Mouse (Mus musculus) brain, adult 2 months (tissue): ENCODE results near the gene 5730480H06Rik.
A peak's percentile ranks its signal among the peaks of the same experiment; 100 is the strongest.

Experiments
- DNase-seq: peaks from one replicate; pipeline ENCODE4 v3.0.0; 2011; ENCODE audit warnings: low read depth, low spot score

The 5730480H06Rik gene

DNA sequence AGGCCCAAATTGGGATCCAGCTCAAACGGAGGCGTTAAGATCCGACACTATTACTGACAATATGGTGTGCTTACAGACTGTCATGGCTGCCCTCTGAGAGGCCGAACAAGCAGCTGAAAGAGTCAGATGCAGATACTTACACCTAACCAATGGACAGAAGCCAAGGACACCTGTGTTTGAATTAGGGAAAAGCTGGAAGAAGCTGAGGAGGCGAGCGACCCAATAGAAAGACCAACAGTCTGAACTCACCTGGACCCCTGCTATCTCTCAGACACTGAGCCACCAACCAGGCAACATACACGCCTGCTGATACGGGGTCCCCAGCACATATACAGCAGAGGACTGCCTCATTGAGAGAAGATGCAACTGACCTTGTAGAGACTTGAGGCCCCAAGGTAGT lies at the start of gene 5730480H06Rik:
Gene 5730480H06Rik, plus strand, starts transcription at position 301 of the 400 bp plus-strand sequence.
- DNase-seq, result no peak

DNA sequence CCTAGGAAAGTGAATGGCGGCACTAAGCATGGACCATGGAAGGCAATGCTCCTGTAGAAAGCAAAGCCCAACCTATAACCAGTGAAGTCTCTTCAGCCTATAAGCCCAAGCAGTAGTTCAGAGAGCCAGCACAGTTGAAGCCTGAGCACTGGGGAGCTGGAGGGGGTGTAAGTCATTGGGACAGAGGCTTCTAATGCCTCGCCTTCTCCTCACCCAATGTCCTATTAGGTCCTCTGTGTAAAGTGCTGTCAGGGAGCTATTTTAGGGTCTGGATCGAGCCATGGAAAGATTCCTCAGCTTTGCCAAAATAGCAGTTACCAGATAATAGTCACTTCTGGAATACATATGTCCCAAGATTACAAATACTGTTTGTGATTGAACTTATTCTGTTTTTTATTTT lies 26.6 kb upstream of the 5730480H06Rik start:
- DNase-seq, result no peak

DNA sequence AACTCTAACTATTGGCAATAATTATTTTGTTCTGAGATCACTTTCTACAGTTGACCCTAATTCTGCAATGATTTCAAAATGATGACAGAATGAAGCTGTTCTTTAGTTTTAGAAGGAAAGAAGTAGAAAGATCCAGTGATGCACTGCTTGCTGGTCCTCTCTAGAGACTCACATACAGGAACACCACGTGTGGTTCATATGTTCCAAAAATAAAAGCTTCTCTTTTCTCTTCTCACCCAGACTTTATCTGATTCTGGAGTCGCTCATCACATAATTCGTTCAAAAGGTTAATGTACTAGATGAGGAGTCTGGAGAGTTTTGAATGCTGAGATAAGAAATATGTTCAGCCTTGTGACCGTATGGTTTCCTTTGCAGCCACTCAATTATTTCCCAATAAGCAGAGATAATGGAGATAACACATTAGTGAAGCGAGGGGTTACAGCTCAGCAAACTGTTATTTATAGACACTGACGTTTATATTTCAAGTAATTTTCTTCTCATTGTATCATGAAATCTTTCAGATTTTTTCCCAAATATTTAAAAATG lies 12.6 kb upstream of the 5730480H06Rik start:
- no peak for DNase-seq

DNA sequence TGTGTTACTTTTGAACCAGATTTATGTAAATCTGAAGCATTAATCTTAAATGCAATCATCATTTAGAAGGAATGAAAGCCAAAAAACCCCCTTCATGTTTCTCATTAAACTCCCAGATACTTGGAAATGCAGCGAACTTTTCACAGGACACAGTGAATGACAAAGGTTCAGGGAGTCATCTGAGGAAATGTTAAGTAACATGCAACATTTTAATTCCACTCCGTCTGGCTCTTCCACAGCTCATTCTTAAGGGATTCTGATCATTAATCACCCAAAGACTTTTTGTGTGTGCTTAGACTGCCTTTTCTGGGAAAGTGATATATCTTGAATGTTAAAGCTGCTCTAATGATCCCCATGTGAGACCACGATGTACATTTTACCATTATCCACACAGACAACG lies 7.2 kb upstream of the 5730480H06Rik start:
- no peak for DNase-seq

DNA sequence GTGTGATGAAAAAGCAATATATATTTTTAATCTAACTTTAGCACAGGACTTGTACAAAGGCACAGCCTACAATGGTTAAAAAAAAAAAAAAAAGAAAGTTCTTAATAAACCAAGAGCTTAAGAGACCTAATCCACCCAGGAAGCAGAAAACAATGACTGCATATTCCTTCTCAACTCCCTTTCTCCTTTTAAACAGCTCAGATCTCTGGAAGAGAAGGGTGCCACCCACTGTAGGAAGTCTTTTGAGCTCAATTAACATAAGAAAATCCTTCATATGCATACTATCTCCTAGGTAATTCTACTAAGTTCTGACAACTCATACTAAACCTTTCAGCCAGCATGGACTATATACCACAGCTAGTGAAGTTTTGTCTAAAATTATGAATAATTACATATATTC lies 1.5 kb upstream of the 5730480H06Rik start:
- DNase-seq, result no peak

DNA sequence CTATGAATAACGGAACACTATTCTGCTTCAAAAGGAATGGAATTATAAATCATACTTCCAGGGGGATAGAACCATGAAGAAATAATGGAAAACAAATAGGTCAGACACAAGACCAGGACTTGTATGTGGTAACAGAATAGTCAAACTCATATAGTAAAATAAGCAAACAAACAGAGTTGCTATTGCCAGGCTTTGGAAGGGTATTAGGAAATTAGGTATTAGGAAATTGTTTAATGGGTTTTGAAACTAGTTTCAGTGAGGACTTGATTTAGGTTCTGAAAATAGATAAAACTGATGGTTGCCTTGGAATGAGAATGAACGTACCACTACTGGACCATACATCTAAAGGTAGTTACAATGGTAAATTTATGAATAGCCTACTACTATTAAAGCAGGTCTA lies 2.0 kb downstream of the 5730480H06Rik start:
- DNase-seq, result no peak

DNA sequence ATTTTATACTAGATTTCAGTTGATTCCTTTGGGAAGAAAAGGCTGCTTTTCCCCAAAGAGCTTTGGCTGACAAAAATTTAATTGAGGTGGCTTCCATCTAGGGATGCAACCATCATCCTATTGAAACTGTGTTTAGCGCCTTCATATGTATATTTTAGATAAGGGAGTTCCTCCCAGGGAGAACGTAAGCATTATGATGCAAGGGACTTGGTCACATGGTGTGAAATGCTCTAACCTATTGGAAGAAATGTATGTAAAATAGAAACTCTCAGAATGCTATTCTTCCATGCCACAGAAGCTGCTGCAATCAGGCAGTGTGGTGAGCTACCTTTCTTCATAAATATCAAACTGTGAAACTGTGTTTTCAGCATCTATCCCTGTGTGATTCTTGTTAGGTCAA lies 3.1 kb downstream of the 5730480H06Rik start:
- DNase-seq, result no peak

DNA sequence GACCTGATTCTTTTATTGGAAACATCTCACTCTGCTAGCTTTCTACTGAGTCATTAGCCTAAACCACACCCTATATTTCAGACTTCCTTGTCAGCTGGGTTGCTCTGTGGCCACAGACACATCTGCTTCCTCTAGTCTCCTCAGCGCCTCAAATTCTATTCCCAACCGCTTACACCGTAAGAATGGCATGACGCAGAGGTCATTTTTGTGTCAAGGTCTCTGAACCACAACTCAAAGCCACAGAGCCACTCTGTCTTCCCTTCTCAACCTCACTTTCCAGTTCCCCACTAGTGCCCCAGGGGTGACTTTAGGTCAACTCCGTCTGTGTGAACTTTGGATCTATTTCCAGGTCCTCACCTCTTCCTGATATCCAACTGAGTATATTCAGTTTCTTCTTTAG lies 3.7 kb downstream of the 5730480H06Rik start:
- DNase-seq, result no peak

DNA sequence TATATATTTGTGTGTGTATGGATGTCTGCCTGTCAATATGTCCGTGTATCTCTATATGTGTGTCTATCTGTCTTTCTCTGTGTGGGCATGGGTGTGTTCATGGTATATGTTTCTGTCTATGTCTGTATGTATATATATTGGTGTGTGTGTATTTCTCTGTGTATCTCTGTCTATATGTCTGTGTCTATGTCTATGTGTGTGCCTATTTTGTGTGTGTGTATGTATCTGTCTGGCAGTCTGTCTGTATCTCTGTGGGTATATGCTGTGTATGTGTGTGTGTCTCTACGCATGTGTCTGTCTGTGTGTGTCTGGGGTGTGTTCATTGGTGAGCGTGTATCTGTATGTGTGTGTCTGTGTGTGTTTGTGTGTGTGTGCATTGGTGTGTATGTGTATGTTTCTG lies 5.7 kb downstream of the 5730480H06Rik start:
- DNase-seq, result no peak

DNA sequence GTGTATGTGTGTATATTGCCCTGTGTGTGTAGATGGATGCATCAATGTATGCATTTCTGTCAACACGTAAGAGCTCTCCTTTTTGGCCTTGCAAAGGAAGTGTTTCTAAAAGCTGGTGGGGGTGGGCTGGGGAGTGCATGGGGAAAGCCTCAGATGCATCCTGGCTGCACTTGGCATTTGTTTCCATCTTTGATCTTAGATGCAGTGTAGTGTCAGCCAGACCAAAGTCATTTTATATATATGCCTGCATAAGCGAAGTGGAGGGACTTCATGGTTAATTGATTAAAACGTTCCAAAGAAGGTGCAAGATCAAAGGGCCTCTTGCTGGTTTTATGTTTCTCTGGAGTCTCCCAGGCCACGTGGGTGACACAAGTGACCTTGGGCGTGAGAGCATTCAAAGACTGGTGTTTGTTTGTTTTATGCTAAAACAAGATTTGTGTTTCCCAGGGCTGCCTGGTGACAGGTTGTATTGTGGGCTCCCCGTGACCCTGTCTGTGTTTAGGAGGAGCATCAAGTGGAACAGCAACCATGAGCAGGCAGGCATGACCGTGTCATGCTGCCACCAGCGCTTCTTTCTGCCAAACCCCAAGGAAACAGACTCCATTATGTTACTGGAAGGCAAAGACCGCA lies 6.2 kb downstream of the 5730480H06Rik start:
- no peak for DNase-seq

DNA sequence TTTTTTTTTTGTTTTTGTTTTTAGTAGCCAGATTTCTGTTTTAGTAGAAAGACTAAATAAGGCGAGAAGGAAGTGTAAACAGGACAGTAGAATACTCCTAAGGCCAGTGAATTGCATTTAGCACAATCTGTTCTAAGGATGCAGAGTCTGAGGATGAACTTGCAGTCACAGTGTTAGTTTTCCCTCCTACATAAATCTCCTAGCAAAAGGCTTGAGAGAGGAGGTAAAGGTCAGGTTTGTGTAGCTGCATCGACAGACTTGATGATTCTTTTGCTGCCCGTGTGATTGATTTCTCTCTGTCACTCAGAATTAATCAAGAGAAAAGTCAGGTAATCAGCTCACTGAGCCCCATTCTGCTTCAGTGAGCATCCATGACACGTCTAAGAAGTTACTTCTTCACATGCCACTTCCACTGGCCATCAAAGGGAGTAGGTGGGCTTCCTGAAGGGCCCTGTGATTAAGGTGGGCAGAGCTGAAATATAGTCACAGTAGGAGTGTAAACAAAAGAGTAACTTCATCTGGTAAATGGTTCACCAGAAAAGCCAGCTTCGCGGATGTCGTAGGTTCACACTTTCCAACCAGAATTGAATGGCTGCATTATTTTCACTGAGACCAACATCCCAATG lies 13.2 kb downstream of the 5730480H06Rik start:
- DNase-seq, result no peak

DNA sequence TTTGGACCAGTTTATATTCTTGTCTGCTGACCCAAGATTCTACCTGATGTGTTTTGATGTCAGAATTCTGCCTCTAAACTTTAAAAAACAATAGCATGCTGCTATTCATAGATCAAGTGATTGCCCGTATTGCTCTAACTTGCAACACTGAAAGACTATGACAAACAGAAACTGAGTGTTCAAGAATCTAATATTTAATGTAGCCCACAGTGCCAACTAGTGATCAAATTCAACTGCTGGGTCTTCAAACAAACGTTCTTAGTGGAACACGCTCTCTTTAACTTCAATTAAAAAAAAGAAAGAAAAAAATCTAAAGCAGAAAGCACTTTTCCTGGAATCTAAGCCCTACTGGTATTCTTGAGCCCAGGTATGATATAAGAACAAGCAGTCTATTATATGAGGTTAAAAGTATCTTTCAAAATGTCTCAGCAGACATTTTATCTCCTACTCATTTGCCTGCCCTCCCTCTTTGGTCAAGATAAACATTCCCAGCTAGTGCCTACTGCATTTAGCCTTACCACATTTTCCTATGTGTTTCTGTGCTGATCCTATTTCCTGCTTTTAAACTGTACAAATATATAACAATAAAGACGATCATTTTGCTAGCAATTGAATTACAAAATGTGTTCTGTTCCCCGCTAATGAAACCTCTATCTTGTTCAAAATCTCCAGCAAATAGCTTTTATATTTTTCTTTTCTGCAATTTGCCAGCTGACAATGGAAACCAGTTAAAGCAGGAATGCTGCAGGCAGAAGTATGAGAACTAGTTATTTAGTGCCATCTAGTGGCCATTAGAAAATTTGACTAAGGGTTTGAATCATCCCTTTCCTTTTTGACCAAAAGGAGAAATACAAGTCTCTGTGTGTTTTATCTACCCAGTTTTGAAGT lies 17.6 kb downstream of the 5730480H06Rik start:
- peak; percentile 53 for DNase-seq

DNA sequence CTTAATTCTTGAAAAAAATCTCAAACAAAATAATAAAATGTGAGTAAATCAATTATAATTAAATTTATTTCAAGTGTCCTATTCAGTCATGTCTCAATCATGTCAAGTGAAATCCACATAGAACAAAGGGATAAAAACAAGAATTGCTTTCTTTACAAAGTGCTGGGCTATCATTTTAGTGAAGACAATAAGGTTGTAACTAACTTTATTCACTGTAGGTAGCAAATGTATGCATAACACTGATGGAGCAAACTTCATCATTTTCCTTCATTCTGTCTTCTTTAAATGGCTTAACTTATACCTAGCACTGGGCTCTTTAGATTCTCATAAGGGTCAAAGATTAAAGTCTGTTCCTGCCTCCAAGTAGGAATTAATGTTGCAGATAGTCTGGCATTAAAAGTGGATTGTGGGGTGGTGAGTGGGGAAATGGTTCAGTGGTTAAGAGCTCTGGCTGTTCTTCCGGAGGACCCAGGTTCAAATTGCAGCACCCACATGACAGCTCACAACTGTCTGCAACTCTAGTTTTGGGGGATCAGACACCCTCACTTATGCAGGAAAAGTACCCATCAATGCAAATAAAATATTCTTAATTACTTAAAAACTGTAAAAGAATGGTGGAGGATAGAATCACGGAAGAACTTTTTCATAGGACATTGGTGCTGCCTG lies 18.4 kb downstream of the 5730480H06Rik start:
- DNase-seq, result no peak

DNA sequence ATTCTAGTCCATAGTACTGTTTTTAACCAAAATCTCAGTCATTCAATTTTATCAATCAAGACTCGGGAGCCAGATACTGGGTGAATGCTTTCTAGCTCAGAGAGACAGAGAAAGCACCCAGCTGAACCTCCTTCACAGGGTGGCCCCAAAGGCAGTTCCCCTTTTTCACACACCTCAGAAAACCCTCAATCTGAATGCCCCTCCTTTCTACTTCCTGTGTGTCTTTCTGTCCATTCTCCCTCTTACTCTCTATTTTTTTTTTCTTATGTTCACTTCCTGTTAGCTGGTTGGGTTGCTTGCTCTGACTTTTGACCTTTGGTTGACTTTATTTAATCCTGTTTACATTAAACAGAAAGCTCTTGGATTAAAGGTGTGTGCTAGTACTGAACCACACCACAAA lies 21.6 kb downstream of the 5730480H06Rik start:
- no peak for DNase-seq

DNA sequence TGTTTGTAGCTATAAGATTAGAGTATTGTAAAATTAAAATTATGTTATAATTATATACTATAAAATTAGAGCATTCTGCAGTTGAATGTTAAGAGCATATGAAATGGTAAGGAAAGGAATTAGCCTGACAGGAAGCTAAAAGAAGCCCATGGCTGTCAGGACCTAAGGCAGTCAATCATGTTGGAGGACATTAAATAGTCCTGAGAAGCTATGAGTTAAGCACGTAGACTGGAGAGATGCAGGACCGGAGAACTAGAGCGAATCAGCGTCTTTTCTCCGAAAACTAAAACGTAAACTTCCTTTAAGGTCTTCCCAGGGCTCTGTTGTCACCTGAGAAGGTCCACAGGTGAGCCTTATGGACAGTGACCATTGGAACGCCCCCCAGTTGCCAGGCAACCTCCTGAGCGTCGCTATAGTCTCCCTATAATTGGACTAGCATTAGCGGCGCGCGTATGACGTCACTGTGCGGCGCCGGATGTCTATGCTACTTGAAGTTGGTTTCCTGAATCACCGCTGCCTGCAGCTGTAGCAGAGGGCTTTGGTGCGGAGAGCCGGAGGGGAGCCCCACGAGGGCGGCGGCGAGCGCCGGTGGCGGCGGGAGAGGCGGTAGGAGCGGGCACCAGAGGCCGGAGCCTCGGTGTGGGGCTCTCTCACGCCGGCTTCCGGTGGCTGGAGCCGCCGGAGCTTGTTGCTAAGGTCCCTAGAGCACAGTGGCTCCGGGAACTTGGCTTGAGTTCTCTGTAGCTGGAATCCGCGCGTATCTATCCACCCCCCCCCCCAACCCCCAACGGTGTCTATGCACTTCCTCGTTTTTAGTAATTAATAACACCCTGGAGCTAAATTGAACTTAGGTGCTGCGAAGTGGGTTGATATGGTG lies 44.4 kb downstream of the 5730480H06Rik start:
- peak; percentile 98 for DNase-seq

DNA sequence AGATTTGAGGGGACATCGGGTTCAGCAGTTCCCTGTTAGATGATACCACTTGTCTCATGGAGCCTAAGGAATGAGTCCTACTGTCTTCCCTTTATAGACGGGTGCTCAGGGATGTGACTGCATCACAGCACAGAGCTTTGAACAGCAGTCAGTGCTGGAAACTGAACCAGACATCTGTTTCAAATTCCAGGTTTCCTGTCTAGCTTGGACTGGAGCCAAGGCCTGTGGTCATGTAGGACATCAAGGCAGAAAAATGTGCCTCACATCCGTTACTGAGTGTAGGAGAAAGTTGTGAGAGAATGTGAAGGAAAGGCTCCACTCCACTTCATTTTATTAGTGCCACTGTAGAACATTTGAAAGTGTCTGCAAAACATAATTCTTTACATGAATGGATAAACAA lies 74.7 kb downstream of the 5730480H06Rik start:
- DNase-seq, result peak; percentile 34

DNA sequence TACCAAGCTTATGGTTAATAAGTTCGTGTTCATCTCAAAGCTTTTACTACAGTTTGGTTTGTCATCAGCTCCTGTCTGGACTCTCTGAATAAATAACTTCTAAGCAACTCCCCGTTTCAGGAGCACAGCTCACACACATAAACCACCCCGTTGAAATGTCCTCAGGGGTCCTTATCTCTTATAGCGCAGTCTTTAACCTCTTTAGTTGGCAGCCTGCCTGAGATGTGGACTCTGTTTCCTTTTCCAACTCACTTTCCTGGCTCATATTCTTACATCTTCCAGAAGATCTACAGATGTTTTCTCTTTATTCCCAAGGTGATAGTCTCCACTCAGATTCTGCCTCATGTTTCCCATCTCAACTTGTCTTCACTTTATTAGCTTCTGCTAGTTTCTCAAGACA lies 80.5 kb downstream of the 5730480H06Rik start:
- DNase-seq, result no peak

DNA sequence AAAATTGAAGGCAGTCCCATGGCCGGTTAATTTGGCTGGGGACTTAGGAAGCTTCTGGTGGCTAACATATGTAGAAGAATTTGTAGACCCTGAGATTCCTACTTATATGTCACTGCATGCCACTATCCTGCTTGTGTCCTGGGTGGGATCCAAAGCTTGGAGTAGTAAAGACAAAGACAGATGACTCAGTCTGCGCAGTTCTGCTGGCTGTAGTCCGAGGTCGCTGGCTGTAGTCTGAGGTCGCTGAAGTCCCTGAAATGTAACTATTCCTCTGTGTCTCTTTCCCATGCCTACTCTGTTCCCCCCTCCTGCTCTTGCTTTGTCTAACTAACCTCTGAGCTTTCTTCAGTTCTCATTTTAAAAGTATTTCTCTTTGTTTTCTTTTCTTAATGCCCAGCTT lies 82.6 kb downstream of the 5730480H06Rik start:
- no peak for DNase-seq

DNA sequence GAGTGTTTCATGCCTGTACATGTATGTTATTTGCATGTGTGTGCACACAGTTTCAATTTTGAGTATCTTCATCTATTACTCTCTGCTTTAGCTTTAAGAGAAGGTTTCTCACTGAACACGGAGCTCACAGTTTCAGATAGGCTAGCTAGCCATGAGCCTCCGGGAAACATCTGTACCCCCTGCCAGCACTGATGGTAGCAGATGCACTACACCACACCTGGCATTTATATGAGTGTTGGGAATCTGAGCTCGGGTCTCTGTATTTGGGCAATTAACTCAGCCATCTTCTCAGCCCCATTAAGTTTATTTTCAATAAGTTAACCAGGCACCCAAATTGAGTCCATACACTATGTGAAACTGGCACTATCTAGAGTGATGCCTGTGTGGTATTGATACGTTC lies 83.7 kb downstream of the 5730480H06Rik start:
- DNase-seq, result no peak

DNA sequence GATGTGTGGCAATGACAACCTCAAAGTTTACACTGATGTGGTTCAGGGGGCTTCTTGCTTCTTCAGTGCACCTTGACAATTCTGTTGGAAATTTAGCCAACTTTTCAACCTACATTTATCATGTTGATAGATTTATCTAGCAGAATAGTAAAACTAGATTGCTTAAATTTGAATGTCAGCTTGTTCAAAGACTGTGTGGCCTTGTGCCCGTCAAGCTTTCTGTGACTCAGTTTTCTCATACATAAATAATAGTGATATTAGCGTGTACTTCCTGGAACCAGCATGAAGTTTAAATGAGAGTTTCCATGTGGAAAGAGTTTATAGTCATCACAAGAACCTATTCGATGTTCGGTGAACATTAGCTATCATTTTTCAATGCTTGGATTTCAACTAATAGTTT lies 84.5 kb downstream of the 5730480H06Rik start:
- no peak for DNase-seq

DNA sequence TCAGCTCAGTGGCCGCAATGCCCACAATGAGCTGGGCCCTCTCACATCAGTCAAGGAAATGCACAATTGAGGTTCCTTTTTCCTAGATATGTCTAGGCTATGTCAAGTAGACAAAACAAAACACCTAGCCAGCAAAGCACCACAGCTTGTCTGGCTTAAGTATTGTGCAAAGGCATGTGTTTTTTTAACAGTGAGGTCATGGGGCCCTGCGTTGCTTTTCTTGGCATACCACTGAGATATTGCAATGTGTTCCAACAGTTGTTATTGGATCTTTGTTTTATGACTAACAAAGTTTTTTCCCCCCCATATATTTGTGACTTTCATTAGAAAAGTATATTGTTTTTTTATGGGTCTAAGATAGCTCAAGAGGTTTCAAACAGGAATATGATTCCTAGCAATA lies 92.0 kb downstream of the 5730480H06Rik start:
- DNase-seq, result no peak
